Mouse (Mus musculus): ENCODE results near the gene Zbtb8os.

- no peak for TF ChIP-seq CTCF (conservative IDR thresholded peaks at IDR 0.05; ENCODE audit: low read length)
- no peak for TF ChIP-seq POU5F1 (IDR thresholded peaks at IDR 0.05; ENCODE audit: borderline replicate concordance, low read length)
- no peak for TF ChIP-seq NANOG (IDR thresholded peaks at IDR 0.05; ENCODE audit: borderline replicate concordance, low read length)
These were observed 27.3 kb downstream of the Zbtb8os start for GRCm38 (mm10) chr4:129362771-129363170.

Measured in E14TG2a.4 (cell line).